Mouse (Mus musculus): Measurements from ENCODE around the gene Rplp1. TPM values are rescaled to one million over a fixed set of nuclear protein-coding genes. Genes with fewer than 3 reads are reported as not detected.

Gene Rplp1
- polyA plus RNA-seq, 1 experiment: 6,021 TPM

DNA sequence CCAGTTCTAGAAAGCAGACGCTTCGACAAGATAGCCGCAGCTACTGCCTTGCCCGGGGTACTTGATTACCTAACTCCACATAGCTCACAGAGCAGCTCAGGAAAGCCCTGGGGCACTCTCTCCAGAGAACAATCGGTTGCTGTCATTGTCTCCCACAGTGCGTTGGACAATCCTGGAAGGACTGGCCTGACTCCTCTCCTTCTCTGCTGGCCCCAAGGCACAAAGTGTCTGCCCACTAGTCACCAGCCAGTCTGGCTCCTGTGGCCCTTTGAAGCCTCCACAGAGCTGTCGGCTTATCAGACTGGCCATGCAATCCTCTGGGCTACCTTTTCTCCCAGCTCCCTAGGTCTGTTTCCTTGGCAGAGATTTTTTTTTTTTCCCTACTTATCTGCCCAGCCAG lies 37.9 kb upstream of the Rplp1 start:
- Histone ChIP-seq H3K9me3 (replicated peaks; ENCODE audit: control insufficient read depth, insufficient read depth, low read length, poor library complexity, severe bottlenecking) (no peaks in the 10 kb centered on the region), H3K4me1 (ENCODE audit: control insufficient read depth, insufficient read depth, low read length) (no peaks in the 10 kb centered on the region), H3K27ac (ENCODE audit: insufficient read depth, low read length) (no peak overlapping the region), H3K4me3 (ENCODE audit: low read depth, low read length) (no peak overlapping the region), H3K9ac (ENCODE audit: low read depth, poor library complexity, severe bottlenecking) (no peak overlapping the region), H3K36me3 (ENCODE audit: control insufficient read depth, insufficient read depth, low read length, poor library complexity, severe bottlenecking) (no peaks in the 10 kb centered on the region), H3K27me3 (ENCODE audit: control insufficient read depth, insufficient read depth, low read length, poor library complexity, severe bottlenecking) (no peaks in the 10 kb centered on the region)
- TF ChIP-seq EP300 (IDR thresholded peaks at IDR 0.05; ENCODE audit: insufficient read depth, low read depth, low read length) (0 out of 2 replicates have a peak, but pooled peaks have one; percentile 45), CTCF (IDR thresholded peaks at IDR 0.05; ENCODE audit: low read depth, low read length) (no peak)

DNA sequence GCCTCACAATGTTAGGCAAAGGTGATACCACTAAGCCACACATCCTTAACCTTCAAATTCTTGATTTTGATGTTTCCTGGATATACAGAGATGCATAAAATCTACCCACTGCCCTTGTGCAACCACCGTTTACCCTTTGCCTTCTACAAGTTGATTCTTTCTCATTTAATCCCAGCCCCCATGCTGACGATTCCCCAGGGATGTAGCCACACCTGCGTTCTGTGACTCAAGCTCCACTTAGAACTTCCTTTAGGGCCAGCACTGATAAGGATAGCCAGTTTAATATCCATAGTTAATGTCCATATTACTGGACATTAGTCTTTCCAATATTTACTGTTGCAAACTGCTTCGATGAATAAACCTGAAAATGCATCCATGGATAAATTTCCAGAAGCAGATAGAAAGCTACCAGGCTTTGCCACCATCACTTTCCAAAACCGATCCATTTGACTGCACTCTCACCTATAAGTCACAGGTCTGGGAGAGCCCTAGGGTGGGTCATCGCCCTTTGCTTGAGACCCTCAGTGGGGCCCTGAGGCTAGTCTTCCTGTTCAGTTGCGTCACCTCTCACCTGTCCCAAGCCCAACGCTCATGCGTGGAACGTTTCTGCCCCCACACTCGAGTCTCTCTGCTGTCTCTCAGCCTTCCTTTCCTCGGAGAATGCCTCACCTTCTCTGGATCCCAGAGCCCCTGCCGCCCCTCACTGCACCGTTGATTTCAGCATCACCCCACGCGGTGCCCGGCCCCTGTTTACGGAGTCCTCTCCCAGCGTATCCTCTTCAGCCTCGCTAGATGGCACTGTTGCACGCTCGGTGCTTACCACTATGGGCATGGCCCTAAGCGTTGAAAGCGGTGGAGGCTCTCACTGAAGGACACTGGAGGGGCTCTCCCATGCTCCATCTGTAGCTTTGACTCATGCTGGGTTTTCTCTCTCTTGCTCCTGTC lies 33.3 kb upstream of the Rplp1 start:
- H3K27me3 ChIP-seq (ENCODE audit: control insufficient read depth, insufficient read depth, low read length, poor library complexity, severe bottlenecking): no peaks in the 10 kb centered on the region
- H3K27ac ChIP-seq (ENCODE audit: insufficient read depth, low read length): peak overlapping the region; percentile 13; the same call in 1 of the 2 replicates
- peak overlapping the region; percentile 62 for H3K9ac ChIP-seq (ENCODE audit: low read depth, poor library complexity, severe bottlenecking)
- peak overlapping the region; percentile 91 for H3K4me3 ChIP-seq (ENCODE audit: low read depth, low read length)
- no peaks in the 10 kb centered on the region for H3K9me3 ChIP-seq (replicated peaks; ENCODE audit: control insufficient read depth, insufficient read depth, low read length, poor library complexity, severe bottlenecking)
- TF ChIP-seq EP300 (IDR thresholded peaks at IDR 0.05; ENCODE audit: insufficient read depth, low read depth, low read length): 0 out of 2 replicates have a peak, but pooled peaks have one; percentile 15
- TF ChIP-seq CTCF (IDR thresholded peaks at IDR 0.05; ENCODE audit: low read depth, low read length): peak; percentile 90
- TF ChIP-seq POLR2A (IDR thresholded peaks at IDR 0.05; ENCODE audit: insufficient read depth, low read length): no peak
- H3K36me3 ChIP-seq (ENCODE audit: control insufficient read depth, insufficient read depth, low read length, poor library complexity, severe bottlenecking): peaks cover 11% of the 10 kb centered on the region
- H3K4me1 ChIP-seq (ENCODE audit: control insufficient read depth, insufficient read depth, low read length): peaks cover 3% of the 10 kb centered on the region

DNA sequence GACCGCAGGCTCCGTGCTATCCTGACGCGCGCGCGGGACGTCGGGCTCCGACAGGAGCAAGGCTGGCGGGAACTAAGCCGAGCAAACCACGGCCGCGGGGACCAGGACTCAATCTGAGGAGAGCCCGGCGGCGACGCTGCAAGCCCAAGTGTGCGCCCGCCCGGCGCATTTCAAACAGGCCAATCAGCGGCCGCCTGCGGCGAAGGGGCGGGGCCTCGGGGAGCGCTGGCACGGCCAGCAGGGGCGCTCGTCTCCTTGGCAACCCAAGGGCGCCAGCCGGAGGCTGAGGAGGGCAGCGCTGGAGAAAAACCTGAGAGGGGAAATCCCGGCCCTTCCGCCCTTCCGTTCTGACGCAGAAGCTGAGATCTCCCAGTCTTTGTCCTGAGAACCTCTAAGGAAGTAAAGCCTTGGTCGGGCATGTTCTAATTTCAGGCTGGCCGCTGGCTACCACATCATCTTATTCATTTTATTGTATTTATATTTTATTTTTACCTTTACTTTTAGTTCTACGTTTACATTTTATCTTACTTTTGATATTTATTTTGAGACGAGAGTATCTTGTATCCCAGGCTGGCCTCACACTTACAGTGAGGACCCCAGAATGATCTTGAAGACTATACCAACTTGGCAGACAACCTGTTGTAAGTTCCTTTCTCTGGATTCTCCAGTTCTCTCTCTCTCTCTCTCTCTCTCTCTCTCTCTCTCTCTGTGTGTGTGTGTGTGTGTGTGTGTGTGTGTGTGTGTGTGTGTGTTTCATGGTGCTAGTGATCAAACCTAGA lies 32.5 kb upstream of the Rplp1 start, which contains the start of gene Kif23:
Gene Kif23 (minus strand): TSS at position 152 of the 779 bp plus-strand sequence.
- Histone ChIP-seq H3K9ac (ENCODE audit: low read depth, poor library complexity, severe bottlenecking) (peak within 1 kb of the TSS; percentile 65), H3K27me3 (ENCODE audit: control insufficient read depth, insufficient read depth, low read length, poor library complexity, severe bottlenecking) (no peaks in the 10 kb centered on the region), H3K4me1 (ENCODE audit: control insufficient read depth, insufficient read depth, low read length) (peaks cover 3% of the 10 kb centered on the region), H3K27ac (ENCODE audit: insufficient read depth, low read length) (peak within 1 kb of the TSS; percentile 21), H3K4me3 (ENCODE audit: low read depth, low read length) (peak within 1 kb of the TSS; percentile 91), H3K9me3 (replicated peaks; ENCODE audit: control insufficient read depth, insufficient read depth, low read length, poor library complexity, severe bottlenecking) (no peaks in the 10 kb centered on the region), H3K36me3 (ENCODE audit: control insufficient read depth, insufficient read depth, low read length, poor library complexity, severe bottlenecking) (peaks cover 17% of the 10 kb centered on the region)
- TF ChIP-seq EP300 (IDR thresholded peaks at IDR 0.05; ENCODE audit: insufficient read depth, low read depth, low read length) (no peak; the same call in 1 of the 2 replicates), POLR2A (IDR thresholded peaks at IDR 0.05; ENCODE audit: insufficient read depth, low read length) (peak; percentile 66), CTCF (IDR thresholded peaks at IDR 0.05; ENCODE audit: low read depth, low read length) (peak; percentile 39)

DNA sequence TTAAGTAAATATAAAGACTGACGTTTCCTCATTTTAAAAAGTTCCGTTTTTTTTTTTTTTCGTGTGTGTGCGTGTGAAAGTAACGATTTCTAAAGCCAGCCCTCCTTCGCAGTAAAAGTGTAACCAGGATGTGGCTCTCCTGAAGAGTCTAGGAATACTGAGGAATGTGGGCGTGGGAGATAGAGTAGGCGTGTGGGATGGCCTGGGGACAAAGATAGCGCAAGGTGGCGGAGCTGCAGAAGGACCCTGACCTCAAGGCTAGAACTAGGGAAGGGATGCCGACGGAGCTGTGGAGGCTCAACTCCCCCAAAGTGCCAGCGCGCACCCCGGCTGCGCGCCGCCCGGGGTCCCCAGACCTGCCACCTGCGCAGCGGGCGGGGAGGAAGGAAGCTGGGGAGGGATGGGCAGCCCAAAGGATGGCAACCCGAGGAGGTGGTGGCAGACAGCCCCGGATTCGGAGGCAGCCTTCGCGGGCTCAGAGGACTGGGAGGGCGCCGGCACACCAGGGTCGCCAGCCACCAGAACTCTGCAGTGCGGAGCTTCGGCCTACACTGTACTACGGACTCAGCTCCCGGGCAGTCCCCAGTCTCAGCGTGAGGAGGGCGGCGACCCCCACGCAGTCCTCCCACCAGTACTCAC lies 31.8 kb upstream of the Rplp1 start:
- Histone ChIP-seq H3K4me1 (ENCODE audit: control insufficient read depth, insufficient read depth, low read length) (peaks cover 3% of the 10 kb centered on the region), H3K9me3 (replicated peaks; ENCODE audit: control insufficient read depth, insufficient read depth, low read length, poor library complexity, severe bottlenecking) (no peaks in the 10 kb centered on the region), H3K27me3 (ENCODE audit: control insufficient read depth, insufficient read depth, low read length, poor library complexity, severe bottlenecking) (no peaks in the 10 kb centered on the region), H3K36me3 (ENCODE audit: control insufficient read depth, insufficient read depth, low read length, poor library complexity, severe bottlenecking) (peaks cover 24% of the 10 kb centered on the region), H3K27ac (ENCODE audit: insufficient read depth, low read length) (peak overlapping the region; percentile 21), H3K9ac (ENCODE audit: low read depth, poor library complexity, severe bottlenecking) (peak overlapping the region; percentile 65), H3K4me3 (ENCODE audit: low read depth, low read length) (peak overlapping the region; percentile 67)
- no peak for TF ChIP-seq POLR2A (IDR thresholded peaks at IDR 0.05; ENCODE audit: insufficient read depth, low read length)
- TF ChIP-seq EP300 (IDR thresholded peaks at IDR 0.05; ENCODE audit: insufficient read depth, low read depth, low read length): no peak
- TF ChIP-seq CTCF (IDR thresholded peaks at IDR 0.05; ENCODE audit: low read depth, low read length): no peak

DNA sequence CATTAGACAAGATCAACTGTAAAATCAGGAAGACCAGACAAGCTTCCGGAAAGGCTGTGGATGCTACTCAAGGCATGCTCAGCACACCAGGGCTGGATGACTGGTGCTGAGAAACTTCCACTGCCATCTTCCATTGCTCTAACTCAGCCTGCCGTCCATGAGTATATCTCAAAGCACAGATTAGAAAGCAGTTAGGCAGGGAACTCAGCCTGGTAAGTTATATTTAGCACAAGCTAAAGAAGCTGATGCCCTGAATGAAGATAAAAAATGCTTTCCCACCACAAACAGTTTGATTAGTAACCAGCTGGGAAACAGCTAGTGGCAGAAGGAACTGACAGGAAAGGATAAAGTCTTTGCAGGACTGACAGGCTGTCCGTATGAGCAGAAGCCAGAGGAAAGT lies 26.7 kb upstream of the Rplp1 start:
- Histone ChIP-seq H3K9me3 (replicated peaks; ENCODE audit: control insufficient read depth, insufficient read depth, low read length, poor library complexity, severe bottlenecking) (no peaks in the 10 kb centered on the region), H3K9ac (ENCODE audit: low read depth, poor library complexity, severe bottlenecking) (no peak overlapping the region), H3K4me1 (ENCODE audit: control insufficient read depth, insufficient read depth, low read length) (peaks cover 3% of the 10 kb centered on the region), H3K36me3 (ENCODE audit: control insufficient read depth, insufficient read depth, low read length, poor library complexity, severe bottlenecking) (peaks cover 65% of the 10 kb centered on the region), H3K4me3 (ENCODE audit: low read depth, low read length) (no peak overlapping the region), H3K27ac (ENCODE audit: insufficient read depth, low read length) (no peak overlapping the region), H3K27me3 (ENCODE audit: control insufficient read depth, insufficient read depth, low read length, poor library complexity, severe bottlenecking) (no peaks in the 10 kb centered on the region)
- TF ChIP-seq CTCF (IDR thresholded peaks at IDR 0.05; ENCODE audit: low read depth, low read length): no peak
- TF ChIP-seq POLR2A (IDR thresholded peaks at IDR 0.05; ENCODE audit: insufficient read depth, low read length): no peak
- TF ChIP-seq EP300 (IDR thresholded peaks at IDR 0.05; ENCODE audit: insufficient read depth, low read depth, low read length): no peak
